Mouse (Mus musculus) activated CD4-positive, CD25-positive, alpha-beta regulatory T cell, adult 9 weeks (primary cell): ENCODE data around the gene Thada. TPM values are rescaled to one million over a fixed set of nuclear protein-coding genes. Genes with fewer than 3 reads are reported as not detected.

Experiments used
- polyA plus RNA-seq: library from polyadenylated mRNA; unstranded; fragments of 100-300 nt; shearing (Covaris generic); gene quantifications from one replicate; pipeline ENCODE4 v1.2.1, GENCODE M21; 2017

The Thada gene
- polyA plus RNA-seq: 114 TPM

GRCm38 (mm10) chr17:84465753-84466608, at the start of gene Thada:
Gene Thada (minus strand): TSS chr17:84466205.

GRCm38 (mm10) chr17:84511682-84512515, 45.9 kb upstream of the Thada start, which contains the start of gene Plekhh2:
Gene Plekhh2 (plus strand): TSS chr17:84511895.

DNA sequence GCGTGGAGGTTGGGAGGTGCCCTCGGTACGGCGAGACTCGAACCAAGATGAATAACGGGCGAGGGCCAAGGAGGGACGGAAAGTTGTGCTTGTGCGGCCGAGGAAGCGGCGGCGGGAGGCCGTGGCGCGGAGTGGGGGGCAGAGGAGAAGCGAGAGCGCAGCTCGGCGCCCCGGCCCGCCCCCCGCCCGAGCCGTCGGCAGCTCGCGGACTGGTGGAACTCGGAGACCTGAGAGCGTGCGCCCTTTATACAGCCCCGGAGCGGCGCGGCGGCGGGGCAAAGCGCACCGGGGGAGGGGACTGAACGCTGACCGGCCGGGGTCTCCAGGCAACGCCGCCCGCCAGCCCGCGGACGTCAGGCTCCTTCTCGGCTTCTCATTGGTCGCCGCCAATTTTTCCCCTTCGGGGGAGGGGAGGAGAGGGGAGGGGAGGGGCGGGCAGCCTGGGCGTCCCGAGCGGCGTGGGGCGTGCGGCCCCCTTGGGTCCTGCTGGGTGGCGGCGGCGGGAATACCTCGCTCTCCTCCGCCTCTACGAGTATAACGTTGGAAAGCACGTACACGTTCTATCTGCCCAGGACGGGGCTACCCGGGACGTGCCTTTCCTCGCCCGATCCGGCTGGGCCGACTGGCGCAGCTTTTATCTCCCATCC, 278.2 kb downstream of the Thada start, which contains the start of gene Zfp36l2:
TSS of gene Zfp36l2 (minus strand) at position 221 of the 647 bp plus-strand sequence.

Other genes starting within 250 kb of the Thada start
- not detected for gene Plekhh2, start 45.7 kb upstream of the Thada start, polyA plus RNA-seq
- 3.0 TPM for gene Dync2li1, start 160.3 kb upstream of the Thada start, polyA plus RNA-seq
- not detected for gene Abcg8, start 210.1 kb upstream of the Thada start, polyA plus RNA-seq
- not detected for gene Abcg5, start 216.8 kb upstream of the Thada start, polyA plus RNA-seq